Mouse (Mus musculus) liver, adult 2 months (tissue): ENCODE measurements around the gene Scnn1a.

Experiments used
- CTCF ChIP-seq: fragments of 200-500 bp; IDR thresholded peaks from 2 replicates; pipeline ENCODE4 v1.5.1; 2011; ENCODE audit warnings: low read depth, low read length, control low read depth
- POLR2A ChIP-seq: fragments of 200-500 bp; IDR thresholded peaks from 2 replicates; pipeline ENCODE4 v1.6.1; 2011; ENCODE audit warnings: low read length, control low read depth; ENCODE audit not compliant: insufficient read depth; ENCODE audit errors: extremely low read depth

DNA sequence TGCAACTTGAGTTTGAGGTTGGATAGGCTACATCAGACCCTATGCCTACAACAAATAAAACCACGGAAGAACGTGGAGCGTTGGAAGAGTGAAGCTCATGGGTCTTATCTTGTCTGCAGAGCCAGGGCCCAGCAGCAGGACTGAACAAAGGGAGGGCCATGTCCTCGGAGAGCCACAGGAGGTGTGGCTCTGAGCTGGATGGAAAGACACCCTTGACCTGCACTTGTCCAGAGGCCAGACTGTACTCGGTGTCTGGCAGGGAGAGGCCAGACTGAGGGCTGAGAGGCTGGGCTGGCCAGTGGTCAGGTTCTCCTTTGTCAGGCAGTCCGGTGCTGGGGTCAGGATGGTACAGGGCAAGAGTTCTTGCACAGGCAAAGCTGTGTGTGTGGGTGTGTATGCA lies 4.9 kb downstream of the Scnn1a start:
- TF ChIP-seq POLR2A (no peak), CTCF (no peak)
